Mouse (Mus musculus) right cerebral cortex, postnatal 25 days (tissue): Measurements from ENCODE around the gene March4.
A peak's percentile ranks its signal among the peaks of the same experiment; 100 is the strongest.

ENCODE experiments used
- DNase-seq: peaks from one replicate; pipeline ENCODE4 v3.0.0; 2022

Gene March4

GRCm38 (mm10) chr1:72529192-72529591 lies 7.5 kb downstream of the March4 start:
- no peak for DNase-seq

- no peak for DNase-seq
Measured at GRCm38 (mm10) chr1:72523601-72524000, 13.1 kb downstream of the March4 start.

DNA sequence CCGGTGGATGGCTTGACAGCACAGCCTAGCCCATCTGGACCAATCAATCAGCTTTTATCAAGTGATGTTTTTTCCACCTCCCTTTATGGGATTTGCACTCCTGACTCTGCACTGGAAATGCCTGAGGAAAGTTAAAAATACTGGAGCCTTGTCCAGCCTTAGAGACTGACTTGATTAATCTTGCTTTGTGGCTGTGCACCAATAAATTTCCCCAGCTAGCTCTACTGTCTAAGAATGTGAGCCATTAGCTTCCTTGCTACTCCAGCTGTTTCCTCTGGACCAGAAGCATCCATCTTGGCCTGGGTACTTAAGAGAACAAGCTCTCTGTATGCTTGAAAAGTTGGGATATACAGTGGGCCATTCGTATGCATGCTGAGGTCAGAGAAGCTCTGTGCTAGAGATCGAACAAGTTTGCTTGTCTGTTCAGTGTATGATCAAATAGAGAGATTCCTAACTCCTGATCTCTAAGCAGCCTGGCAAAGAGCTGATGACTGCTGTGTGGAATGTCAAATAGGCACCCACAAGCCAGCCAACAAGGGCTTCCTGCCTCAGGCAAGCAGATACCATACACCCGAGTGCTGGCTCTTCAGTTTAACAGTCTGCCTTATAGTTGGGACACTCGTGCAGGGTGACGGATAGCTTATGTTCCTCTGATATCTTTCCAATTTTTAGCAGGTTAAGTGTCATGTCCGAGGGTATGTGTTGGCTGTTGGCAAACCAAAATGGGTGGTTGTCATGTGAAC lies 25.8 kb downstream of the March4 start:
- DNase-seq = no peak

DNA sequence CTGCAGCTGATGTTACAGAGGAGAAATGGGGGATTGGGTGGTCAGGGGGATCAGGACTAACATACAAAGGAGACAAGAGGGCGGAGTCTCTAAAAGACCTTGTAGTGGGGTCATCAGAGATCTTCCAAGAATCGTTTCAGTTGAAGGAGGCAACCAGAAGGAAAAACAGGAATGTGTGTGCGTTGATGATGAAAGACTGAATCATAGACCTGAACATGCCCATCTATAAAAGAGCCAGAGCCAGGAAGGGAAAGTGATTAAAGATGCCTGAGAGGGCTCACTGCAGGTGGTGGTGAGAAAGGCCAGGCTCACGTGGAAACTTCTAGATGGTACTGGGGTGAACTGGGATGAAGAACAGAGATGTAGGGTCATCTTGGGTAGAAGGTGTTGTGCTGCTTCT lies 27.2 kb downstream of the March4 start:
- no peak for DNase-seq

- DNase-seq = no peak
Measured at GRCm38 (mm10) chr1:72507670-72508069, 29.1 kb downstream of the March4 start.

- DNase-seq = peak; percentile 20
Measured at GRCm38 (mm10) chr1:72506202-72506601, 30.5 kb downstream of the March4 start.

- DNase-seq = no peak
Measured at GRCm38 (mm10) chr1:72497609-72498008, 39.1 kb downstream of the March4 start.

- no peak for DNase-seq
Measured at GRCm38 (mm10) chr1:72493454-72493853, 43.3 kb downstream of the March4 start.

DNA sequence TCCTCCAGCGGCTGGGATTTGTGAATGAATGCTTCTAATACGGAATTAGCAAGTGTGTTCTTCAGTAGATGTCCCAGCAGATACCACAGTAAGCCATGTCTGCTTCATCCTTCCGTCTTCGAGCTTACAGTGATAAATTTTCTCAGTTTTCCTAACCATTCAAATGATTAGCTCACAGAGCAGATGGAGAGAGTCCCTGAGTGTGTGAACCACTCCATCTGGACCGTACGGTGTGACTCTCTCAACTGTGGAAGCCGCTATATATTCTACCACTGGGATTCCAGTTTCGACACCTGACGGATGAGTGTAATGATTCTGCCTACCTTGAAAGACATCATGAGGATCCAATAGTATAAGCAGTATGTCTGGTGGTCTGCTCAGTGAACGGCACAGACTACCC lies 44.1 kb downstream of the March4 start:
- peak; percentile 42 for DNase-seq

DNA sequence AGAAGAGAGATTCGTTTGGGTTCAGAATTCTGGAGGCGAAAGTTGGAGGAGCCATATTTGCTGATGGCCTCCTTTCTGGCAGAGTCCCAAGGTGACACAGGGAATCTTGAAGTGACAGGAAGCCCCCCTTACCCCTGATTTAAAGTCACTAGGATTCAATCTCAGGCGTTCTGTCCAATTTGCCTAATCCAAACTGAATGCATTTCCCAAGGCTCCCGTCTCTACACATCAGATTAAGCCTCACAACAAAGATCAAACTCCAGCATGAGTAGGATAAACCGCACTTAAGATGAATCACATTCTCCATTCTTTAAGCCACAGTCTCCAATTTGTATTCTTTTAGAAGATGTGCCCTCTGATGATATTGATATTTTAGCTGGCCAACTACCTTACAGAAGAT lies 45.4 kb downstream of the March4 start:
- DNase-seq = no peak

DNA sequence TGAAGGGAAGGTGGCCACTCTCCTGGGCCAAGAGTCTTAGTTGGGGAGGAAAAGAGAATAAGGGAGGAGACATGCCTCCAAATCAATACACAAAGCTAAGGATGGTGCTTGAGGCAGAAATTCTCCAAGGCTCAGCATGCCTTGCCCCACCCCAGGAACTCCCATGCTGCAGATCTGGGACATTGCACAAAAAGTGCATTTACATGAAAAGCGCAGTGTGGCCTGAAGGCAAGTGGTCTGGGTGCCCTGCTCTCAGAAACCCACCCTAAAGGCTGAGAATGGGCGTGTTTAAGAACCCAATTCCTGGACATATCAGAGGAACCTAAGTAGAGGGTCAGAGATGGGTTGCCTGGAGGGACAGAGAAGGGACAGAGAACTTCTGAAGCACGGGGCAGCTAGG lies 45.9 kb downstream of the March4 start:
- no peak for DNase-seq

DNA sequence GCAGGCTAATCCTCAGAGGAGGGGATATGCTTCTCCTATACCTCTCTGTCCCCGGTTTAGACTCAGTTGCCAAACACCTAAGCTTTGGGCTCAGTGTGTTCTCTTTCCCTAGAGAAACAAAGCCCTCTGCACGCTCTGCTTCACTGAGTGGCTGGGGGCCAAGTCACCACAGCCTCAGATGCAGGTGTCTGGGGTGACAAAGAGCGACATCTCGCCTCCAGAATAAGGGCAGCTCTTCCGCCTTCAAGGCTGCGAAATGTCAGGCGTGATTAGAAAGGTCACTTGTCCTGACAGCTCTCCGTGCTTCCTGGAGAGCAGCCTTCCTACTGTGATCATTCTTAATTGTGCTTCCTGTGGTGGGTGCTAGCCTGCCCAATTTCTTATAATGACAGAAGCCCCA lies 46.5 kb downstream of the March4 start:
- no peak for DNase-seq

GRCm38 (mm10) chr1:72476594-72476993 lies 60.1 kb downstream of the March4 start:
- DNase-seq = no peak

DNA sequence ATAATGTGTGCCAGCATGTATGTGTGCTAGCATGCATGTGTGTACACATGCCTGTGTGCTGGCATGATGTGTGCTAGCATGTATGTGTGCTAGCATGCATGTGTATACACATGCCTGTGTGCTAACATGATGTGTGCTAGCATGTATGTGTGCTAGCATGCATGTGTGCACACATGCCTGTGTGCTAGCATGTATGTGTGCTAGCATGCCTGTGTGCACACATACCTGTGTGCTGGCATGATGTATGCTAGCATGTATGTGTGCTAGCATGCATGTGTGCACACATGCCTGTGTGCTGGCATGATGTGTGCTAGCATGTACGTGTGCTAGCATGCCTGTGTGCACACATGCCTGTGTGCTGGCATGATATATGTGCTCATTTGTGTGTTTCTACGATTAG lies 67.7 kb downstream of the March4 start:
- no peak for DNase-seq

- DNase-seq = no peak
Measured at GRCm38 (mm10) chr1:72468466-72469003, 68.2 kb downstream of the March4 start.

- DNase-seq = peak; percentile 23
Measured at GRCm38 (mm10) chr1:72464926-72465583, 71.7 kb downstream of the March4 start.

DNA sequence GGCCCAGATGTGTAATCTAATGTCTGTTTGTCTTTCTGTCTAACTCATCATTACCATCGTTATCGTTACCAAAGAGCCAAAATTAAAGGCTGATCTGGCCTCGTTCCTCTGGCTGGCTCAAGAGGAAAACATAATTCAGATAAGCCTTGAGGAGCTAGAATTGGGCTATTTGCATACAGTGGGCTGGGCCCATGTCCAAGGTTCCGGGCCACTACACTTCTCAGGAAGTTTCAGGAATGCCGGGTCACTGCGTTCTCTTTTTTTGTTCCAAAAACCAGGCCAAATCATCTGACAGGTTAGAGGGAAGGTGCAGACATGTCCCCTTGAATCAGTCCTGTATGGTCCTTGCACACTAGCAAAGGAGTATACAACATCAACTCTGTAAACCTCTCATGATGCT lies 74.2 kb downstream of the March4 start:
- no peak for DNase-seq

- DNase-seq = no peak
Measured at GRCm38 (mm10) chr1:72457652-72458051, 79.1 kb downstream of the March4 start.

DNA sequence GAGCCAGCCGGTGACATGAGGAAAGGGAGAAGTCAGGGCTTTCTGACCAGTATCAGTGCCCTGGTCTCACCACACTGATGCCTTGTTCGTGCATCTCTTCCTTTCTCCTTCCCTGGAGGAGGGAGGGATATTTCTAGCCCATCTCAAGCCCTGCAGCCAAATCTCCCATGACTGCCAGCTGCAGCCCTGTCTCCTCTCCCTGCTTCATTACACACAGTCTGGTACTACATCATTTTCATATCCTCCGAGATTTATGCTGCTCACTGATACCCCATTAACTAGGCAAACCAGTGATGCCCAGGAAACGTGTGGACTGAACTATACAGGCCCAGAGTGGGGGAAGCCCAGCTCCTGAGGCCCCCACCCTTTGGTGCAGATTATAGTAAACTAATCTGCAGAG lies 80.8 kb downstream of the March4 start:
- DNase-seq = no peak

DNA sequence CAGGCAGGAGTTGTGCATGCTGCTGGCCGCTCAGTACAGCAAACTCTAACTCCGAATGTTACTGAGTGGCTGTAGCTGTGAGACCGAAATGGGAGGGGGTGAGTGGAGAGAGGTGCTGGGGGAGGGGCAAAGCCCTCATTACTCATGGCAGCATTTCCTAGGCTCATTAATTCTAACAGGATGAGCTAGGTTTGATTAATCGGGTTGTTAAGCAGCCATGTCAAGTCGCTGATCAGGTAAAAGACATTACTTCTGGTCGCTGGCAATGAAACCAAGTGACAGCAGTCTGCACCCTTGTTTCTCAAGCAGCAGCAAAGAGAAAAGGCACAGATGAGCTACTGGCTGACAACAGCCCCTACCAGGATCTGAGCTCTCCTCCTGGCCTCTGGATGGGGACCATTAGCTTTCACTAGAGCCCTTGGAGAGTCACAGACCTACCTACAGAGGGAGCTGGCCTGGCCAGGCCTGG lies 82.0 kb downstream of the March4 start:
- no peak for DNase-seq

GRCm38 (mm10) chr1:72452839-72453238 lies 83.9 kb downstream of the March4 start:
- no peak for DNase-seq

GRCm38 (mm10) chr1:72450790-72451189 lies 85.9 kb downstream of the March4 start:
- no peak for DNase-seq

DNA sequence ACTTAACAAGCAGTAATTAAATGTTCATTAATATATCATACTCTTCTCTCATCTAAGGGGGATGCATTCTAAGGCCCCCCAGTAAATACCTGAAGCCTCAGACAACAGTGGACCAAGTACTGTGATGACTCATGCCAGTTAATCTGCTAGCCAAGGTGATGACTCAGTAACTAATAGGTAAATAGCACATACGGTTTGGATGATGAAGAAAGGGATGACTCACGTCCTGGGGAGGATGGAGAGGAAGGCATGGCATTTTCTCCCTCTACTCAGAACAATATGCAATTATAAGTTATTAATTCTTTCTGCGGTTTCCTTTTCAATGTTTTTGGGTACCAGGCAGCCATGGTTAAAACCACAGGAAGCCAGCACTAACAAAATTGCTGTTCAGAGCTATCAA lies 87.0 kb downstream of the March4 start:
- no peak for DNase-seq

- no peak for DNase-seq
Measured at GRCm38 (mm10) chr1:72442747-72443146, 94.0 kb downstream of the March4 start.
